17 mouse cellular contexts compared by ENCODE assay signal in genomic region chr14:99387581-99387980, GRCm38 (mm10).
"Had no signal": no experiment of that assay in that cellular context is flagged by ENCODE, and none has a peak within 500 bp of the region (broad histone marks: within the 10 kb centered on the region; RNA-seq: fewer than 3 reads in every experiment).

No protein-coding gene starts in this region.

- H3K27me3 ChIP-seq: lung, embryonic 15.5 days; megakaryocyte, embryonic 14.5 days; midbrain, embryonic 13.5 days; midbrain, embryonic 15.5 days; neural tube, embryonic 12.5 days; stomach, embryonic 15.5 days had no signal

- DNase-seq: lung, adult 2 months; lung, postnatal 14 days; lung, postnatal 36 days; right cerebral cortex, postnatal 14 days; thymus, adult 2 months; thymus, postnatal 25 days; thymus, postnatal 4 days had no signal

- H3K27ac ChIP-seq: lung, embryonic 15.5 days; macrophage; midbrain, embryonic 13.5 days; midbrain, embryonic 15.5 days; neural tube, embryonic 12.5 days; stomach, embryonic 15.5 days; stomach, postnatal 0 days had no signal

- H3K36me3 ChIP-seq: lung, embryonic 15.5 days; midbrain, embryonic 13.5 days; midbrain, embryonic 15.5 days; neural tube, embryonic 12.5 days; stomach, embryonic 15.5 days had no signal

- H3K9me3 ChIP-seq: lung, embryonic 15.5 days; midbrain, embryonic 13.5 days; midbrain, embryonic 15.5 days; neural tube, embryonic 12.5 days; stomach, embryonic 15.5 days had no signal

- ATAC-seq: lung, postnatal 0 days; midbrain, embryonic 13.5 days; midbrain, embryonic 15.5 days had no signal

- H3K4me1 ChIP-seq: lung, embryonic 15.5 days; megakaryocyte, embryonic 14.5 days; midbrain, embryonic 13.5 days; midbrain, embryonic 15.5 days; neural tube, embryonic 12.5 days; stomach, embryonic 15.5 days had no signal

- H3K4me2 ChIP-seq: lung, embryonic 15.5 days; midbrain, embryonic 11.5 days; midbrain, embryonic 13.5 days; midbrain, embryonic 15.5 days; neural tube, embryonic 12.5 days; stomach, embryonic 15.5 days had no signal

- H3K9ac ChIP-seq: lung, embryonic 15.5 days; midbrain, embryonic 13.5 days; midbrain, embryonic 15.5 days; neural tube, embryonic 12.5 days; stomach, embryonic 15.5 days had no signal

- H3K4me3 ChIP-seq: lung, embryonic 15.5 days; megakaryocyte, embryonic 14.5 days; midbrain, embryonic 13.5 days; midbrain, embryonic 15.5 days; neural tube, embryonic 12.5 days; stomach, embryonic 15.5 days had no signal
